Mouse (Mus musculus) limb, embryonic 14.5 days (tissue): ENCODE measurements around the gene Rbms1. TPM values are rescaled to one million over a fixed set of nuclear protein-coding genes. Genes with fewer than 3 reads are reported as not detected.
A peak's percentile ranks its signal among the peaks of the same experiment; 100 is the strongest.

Source experiments
- ATAC-seq: fragments of 200-750 bp; cut with Nextera tagmentation; 2 replicates; pipeline ENCODE4 v1.8.0; 2017; ENCODE audit warnings: low read depth, moderate number of reproducible peaks, moderate TSS enrichment; ENCODE audit not compliant: low FRiP score
- DNase-seq: peaks from one replicate; pipeline ENCODE4 v3.0.0-alpha.2; 2015; ENCODE audit warnings: low spot score
- H3K27ac ChIP-seq: fragments of 300-500 bp; sonication (generic); replicated peaks from 2 replicates; pipeline ENCODE4 v1.5.1; 2014; ENCODE audit warnings: low read depth, mild to moderate bottlenecking, low read length, moderate library complexity, mixed read lengths
- H3K27me3 ChIP-seq: fragments of 300-500 bp; sonication (generic); 2 replicates; pipeline ENCODE4 v1.6.1; 2014; ENCODE audit warnings: low read length, mixed read lengths; ENCODE audit not compliant: control insufficient read depth, insufficient read depth
- H3K36me3 ChIP-seq: fragments of 300-500 bp; sonication (generic); 2 replicates; pipeline ENCODE4 v1.6.1; 2014; ENCODE audit warnings: mild to moderate bottlenecking, low read length, moderate library complexity, mixed read lengths; ENCODE audit not compliant: control insufficient read depth, insufficient read depth
- H3K4me1 ChIP-seq: fragments of 300-500 bp; sonication (generic); 2 replicates; pipeline ENCODE4 v1.6.1; 2014; ENCODE audit warnings: antibody characterized with exemption, low read length, mixed read lengths; ENCODE audit not compliant: control insufficient read depth, insufficient read depth
- H3K4me2 ChIP-seq: fragments of 300-500 bp; sonication (generic); replicated peaks from 2 replicates; pipeline ENCODE4 v1.6.1; 2014; ENCODE audit warnings: low read depth, mild to moderate bottlenecking, low read length, moderate library complexity; ENCODE audit not compliant: severe bottlenecking
- H3K4me3 ChIP-seq: fragments of 300-500 bp; sonication (generic); replicated peaks from 2 replicates; pipeline ENCODE4 v1.5.1; 2014; ENCODE audit warnings: low read length
- H3K9ac ChIP-seq: fragments of 300-500 bp; sonication (generic); 2 replicates; pipeline ENCODE4 v1.6.1; 2014; ENCODE audit warnings: mild to moderate bottlenecking, low read depth, low read length, moderate library complexity; ENCODE audit not compliant: severe bottlenecking
- H3K9me3 ChIP-seq: fragments of 300-500 bp; sonication (generic); 2 replicates; pipeline ENCODE4 v1.6.1; 2016; ENCODE audit warnings: low read length; ENCODE audit not compliant: control insufficient read depth
- POLR2A ChIP-seq: fragments of 200-500 bp; IDR thresholded peaks from 2 replicates; pipeline ENCODE4 v1.8.0; 2012; ENCODE audit warnings: inconsistent platforms, mild to moderate bottlenecking, moderate library complexity, borderline replicate concordance; ENCODE audit not compliant: insufficient read depth, insufficient read length; ENCODE audit errors: extremely low read depth
- WGBS: fragments of 180-500 bp; shearing (Covaris S2); extraction: QIAGEN DNeasy Blood & Tissue Kit; methylation state at CpG from one replicate; pipeline ENCODE4 v1.1.7; 2014; 5-methylcytosine and 5-hydroxymethylcytosine counted together
- polyA plus RNA-seq, 2 experiments: library from polyadenylated mRNA; depleted of rRNA in 1 of 2; stranded (reverse) in 1 of 2; unstranded in 1 of 2; fragments of >200 nt; fragmentation: Nextera tagmentation in 1 of 2; extraction: Ambion mirVana in 1 of 2; gene quantifications; 2 replicates each; pipeline versions ENCODE4 v1.2.1 to v1.2.3; 2012 to 2014

Gene Rbms1
- polyA plus RNA-seq (2012; rRNA removed): 84.9 and 119 TPM in 2 replicates
- polyA plus RNA-seq (2014; fragmentation: Nextera tagmentation; extraction: Ambion mirVana): 118 and 131 TPM in 2 replicates

- Histone ChIP-seq H3K27ac (peak within 1 kb of the TSS; percentile 96), H3K9me3 (no peaks in the 10 kb centered on the region), H3K4me3 (peak within 1 kb of the TSS; percentile 61), H3K4me2 (peak within 1 kb of the TSS; percentile 63), H3K4me1 (peaks cover 17% of the 10 kb centered on the region), H3K27me3 (no peaks in the 10 kb centered on the region), H3K9ac (peak within 1 kb of the TSS; percentile 87), H3K36me3 (no peaks in the 10 kb centered on the region)
- WGBS: under 1% methylated on average over 48 of the region's 51 CpGs
- ATAC-seq (peak; percentile 72), DNase-seq (peak; percentile 66)
- TF ChIP-seq POLR2A: peak; percentile 57; the same call in 1 of the 2 replicates
Observed at GRCm38 (mm10) chr2:60962671-60963421, at the start of gene Rbms1. Gene Rbms1, minus strand, starts transcription at chr2:60963192.

- Histone ChIP-seq H3K27me3 (no peaks in the 10 kb centered on the region), H3K4me3 (no peak overlapping the region), H3K9ac (no peak overlapping the region), H3K4me2 (no peak overlapping the region), H3K27ac (no peak overlapping the region), H3K9me3 (no peaks in the 10 kb centered on the region), H3K36me3 (no peaks in the 10 kb centered on the region), H3K4me1 (no peaks in the 10 kb centered on the region)
- ATAC-seq: no peak
- no peak for DNase-seq
- no peak for TF ChIP-seq POLR2A
- WGBS: 68% methylated on average over 3 of the region's 3 CpGs
Observed at GRCm38 (mm10) chr2:61012249-61012828, 49.3 kb upstream of the Rbms1 start.

- H3K9me3 ChIP-seq: no peaks in the 10 kb centered on the region
- ATAC-seq (no peak), DNase-seq (peak; percentile 23)
- no peaks in the 10 kb centered on the region for H3K36me3 ChIP-seq
- 77% methylated on average over 5 of the region's 5 CpGs for WGBS
- no peak for TF ChIP-seq POLR2A
- H3K4me1 ChIP-seq: no peaks in the 10 kb centered on the region
- H3K4me3 ChIP-seq: no peak overlapping the region
- H3K27ac ChIP-seq: no peak overlapping the region
- no peak overlapping the region for H3K4me2 ChIP-seq
- H3K9ac ChIP-seq: no peak overlapping the region
- H3K27me3 ChIP-seq: no peaks in the 10 kb centered on the region
Observed at GRCm38 (mm10) chr2:60986286-60986685, 23.3 kb upstream of the Rbms1 start.

GRCm38 (mm10) chr2:60978538-60979313 is 15.7 kb upstream of the Rbms1 start:
- H3K4me2 ChIP-seq: no peak overlapping the region
- H3K9me3 ChIP-seq: no peaks in the 10 kb centered on the region
- H3K4me3 ChIP-seq: no peak overlapping the region
- H3K27ac ChIP-seq: no peak overlapping the region
- H3K27me3 ChIP-seq: no peaks in the 10 kb centered on the region
- H3K4me1 ChIP-seq: no peaks in the 10 kb centered on the region
- WGBS: 30% methylated on average over 4 of the region's 4 CpGs
- DNase-seq: no peak
- ATAC-seq: no peak
- TF ChIP-seq POLR2A: no peak
- no peaks in the 10 kb centered on the region for H3K36me3 ChIP-seq
- no peak overlapping the region for H3K9ac ChIP-seq

- no peak for ATAC-seq
- no peak overlapping the region for H3K4me3 ChIP-seq
- no peak overlapping the region for H3K4me2 ChIP-seq
- no peaks in the 10 kb centered on the region for H3K36me3 ChIP-seq
- DNase-seq: no peak
- no peak for TF ChIP-seq POLR2A
- no peaks in the 10 kb centered on the region for H3K4me1 ChIP-seq
- no peak overlapping the region for H3K27ac ChIP-seq
- WGBS: 82% methylated on average over 7 of the region's 7 CpGs
- no peaks in the 10 kb centered on the region for H3K27me3 ChIP-seq
- H3K9ac ChIP-seq: no peak overlapping the region
- no peaks in the 10 kb centered on the region for H3K9me3 ChIP-seq
Observed at GRCm38 (mm10) chr2:60972189-60972814, 9.3 kb upstream of the Rbms1 start.
